12 mouse cellular contexts compared by ENCODE assay signal in genomic region chr3:155322322-155322721, GRCm38 (mm10).
"Had no signal": no experiment of that assay in that cellular context is flagged by ENCODE, and none has a peak within 500 bp of the region (broad histone marks: within the 10 kb centered on the region; RNA-seq: fewer than 3 reads in every experiment).

No protein-coding gene starts in this region.

- DNase-seq: retina, postnatal 1 day; right cerebral cortex, adult 18-20 months; right cerebral cortex, postnatal 14 days; right cerebral cortex, postnatal 25 days; right cerebral cortex, postnatal 4 days; spleen, adult 18-20 months; thymus, adult 18-20 months; thymus, adult 2 months; thymus, postnatal 14 days; thymus, postnatal 25 days; thymus, postnatal 36 days; thymus, postnatal 4 days had no signal
